Mouse (Mus musculus) erythroblast, embryonic 14.5 days (primary cell): ENCODE measurements around the gene Phldb1. TPM values are rescaled to one million over a fixed set of nuclear protein-coding genes. Genes with fewer than 3 reads are reported as not detected.
"Not testable (repeated sequence)": the region's sequence is repeated elsewhere in the genome, so short reads cannot be mapped to it uniquely, and the experiment has no call there.

Experiments
- H3K27me3 ChIP-seq: 2 replicates; pipeline ENCODE4 v1.6.1; 2012; ENCODE audit warnings: inconsistent platforms; ENCODE audit not compliant: control insufficient read depth
- H3K36me3 ChIP-seq: 2 replicates; pipeline ENCODE4 v1.6.1; 2012; ENCODE audit warnings: mild to moderate bottlenecking, inconsistent platforms; ENCODE audit not compliant: control insufficient read depth
- H3K4me1 ChIP-seq: 2 replicates; pipeline ENCODE4 v1.6.1; 2012; ENCODE audit warnings: inconsistent platforms; ENCODE audit not compliant: control insufficient read depth
- H3K4me3 ChIP-seq: replicated peaks from 2 replicates; pipeline ENCODE3; 2012; ENCODE audit warnings: moderate library complexity, mild to moderate bottlenecking, inconsistent platforms
- H3K9me3 ChIP-seq: 2 replicates; pipeline ENCODE4 v1.6.1; 2012; ENCODE audit warnings: low read length, inconsistent platforms, mixed read lengths; ENCODE audit not compliant: control insufficient read depth
- GATA1 ChIP-seq: IDR thresholded peaks from 2 replicates; pipeline ENCODE4 v1.6.1; 2012; ENCODE audit warnings: low read length, inconsistent platforms, mixed read lengths
- TAL1 ChIP-seq: IDR thresholded peaks from 3 replicates; pipeline ENCODE4 v1.6.1; 2012; ENCODE audit warnings: low read length, inconsistent platforms, mixed read lengths
- polyA plus RNA-seq: library from polyadenylated mRNA; stranded (reverse); fragments of >175 nt; gene quantifications from 2 replicates; pipeline ENCODE4 v1.2.3, GENCODE M21; 2012

Phldb1 gene
- 0.15 and 0.23 TPM in 2 replicates for polyA plus RNA-seq

GRCm38 (mm10) chr9:44734524-44735494 is at the start of gene Phldb1:
TSS of gene Phldb1 (minus strand) at chr9:44735198.
- Histone ChIP-seq H3K9me3 (peaks cover 3% of the 10 kb centered on the region; the same call in 1 of the 2 replicates), H3K36me3 (no peaks in the 10 kb centered on the region), H3K4me3 (peak within 1 kb of the TSS; percentile 55), H3K4me1 (peaks cover 37% of the 10 kb centered on the region), H3K27me3 (peaks cover 58% of the 10 kb centered on the region)
- TF ChIP-seq TAL1 (no peak), GATA1 (no peak)

- no peaks in the 10 kb centered on the region; the same call in 1 of the 2 replicates for H3K9me3 ChIP-seq
- no peak for TF ChIP-seq TAL1
- peak; percentile 69 for TF ChIP-seq GATA1
Measured at GRCm38 (mm10) chr9:44772750-44773651, 38.0 kb upstream of the Phldb1 start.

DNA sequence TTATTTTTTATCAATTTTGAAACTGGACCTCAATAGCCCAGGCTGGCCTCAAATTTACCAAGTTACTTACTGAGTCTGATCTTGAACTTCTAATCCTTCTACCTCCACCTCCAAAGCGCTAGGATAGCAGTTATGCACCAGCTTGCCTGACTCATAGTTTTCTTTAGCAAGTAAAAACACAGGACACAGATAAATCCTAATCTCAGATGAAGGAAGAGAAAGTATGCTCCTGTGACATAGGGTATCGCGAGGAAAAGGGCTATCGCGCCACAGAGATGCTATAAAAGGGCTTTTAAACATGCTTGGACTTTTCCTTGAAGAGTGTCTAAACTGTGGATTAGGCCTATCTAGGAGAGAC is 37.4 kb upstream of the Phldb1 start:
- peaks cover 26% of the 10 kb centered on the region for H3K4me1 ChIP-seq
- H3K4me3 ChIP-seq = peak overlapping the region; percentile 77
- no peak for TF ChIP-seq GATA1
- TF ChIP-seq TAL1 = no peak
- H3K27me3 ChIP-seq = no peaks in the 10 kb centered on the region
- no peaks in the 10 kb centered on the region for H3K36me3 ChIP-seq
- no peaks in the 10 kb centered on the region; the same call in 1 of the 2 replicates for H3K9me3 ChIP-seq

More at GRCm38 (mm10) chr9:44772750-44773651, 38.0 kb upstream of the Phldb1 start:
- peak overlapping the region; percentile 77 for H3K4me3 ChIP-seq
- no peaks in the 10 kb centered on the region for H3K36me3 ChIP-seq
- peaks cover 26% of the 10 kb centered on the region for H3K4me1 ChIP-seq
- no peaks in the 10 kb centered on the region for H3K27me3 ChIP-seq

DNA sequence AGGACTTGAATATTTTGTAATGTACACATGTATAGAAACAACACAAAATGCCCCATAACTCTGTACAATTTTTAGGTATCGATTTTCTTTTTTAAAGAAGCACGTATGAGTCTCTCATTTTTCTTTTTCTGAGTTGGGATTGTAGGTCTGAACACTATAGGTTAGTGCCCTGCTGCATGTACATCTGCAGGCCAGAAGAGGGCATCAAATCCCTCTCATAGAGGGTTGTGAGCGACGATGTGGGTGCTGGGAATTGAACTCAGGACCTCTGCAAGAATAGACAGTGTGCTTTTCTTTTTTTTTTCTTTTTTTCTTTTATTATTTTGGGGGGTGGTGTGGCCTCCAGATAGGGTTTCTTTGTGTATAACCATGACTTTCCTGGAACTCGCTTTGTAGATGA is 36.4 kb upstream of the Phldb1 start:
- Histone ChIP-seq H3K36me3 (no peaks in the 10 kb centered on the region), H3K27me3 (no peaks in the 10 kb centered on the region), H3K9me3 (no peaks in the 10 kb centered on the region; the same call in 1 of the 2 replicates), H3K4me3 (no peak overlapping the region), H3K4me1 (peaks cover 34% of the 10 kb centered on the region)
- TF ChIP-seq GATA1 (no peak), TAL1 (no peak)

DNA sequence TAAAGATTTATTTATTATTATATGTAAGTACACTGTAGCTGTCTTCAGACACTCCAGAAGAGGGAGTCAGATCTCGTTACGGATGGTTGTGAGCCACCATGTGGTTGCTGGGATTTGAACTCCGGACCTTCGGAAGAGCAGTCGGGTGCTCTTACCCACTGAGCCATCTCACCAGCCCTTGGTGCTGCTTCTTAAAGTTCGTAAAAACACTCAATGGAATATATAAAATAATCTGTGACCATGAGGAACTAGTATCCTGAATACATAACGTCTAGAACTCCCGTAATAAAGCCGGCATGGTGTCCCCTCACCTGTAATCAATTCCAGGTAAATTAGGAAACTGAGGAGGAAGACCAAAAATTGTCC is 33.0 kb upstream of the Phldb1 start:
- H3K4me1 ChIP-seq = peaks cover 35% of the 10 kb centered on the region
- H3K4me3 ChIP-seq = peak overlapping the region; percentile 96
- not testable (repeated sequence) for H3K36me3 ChIP-seq, H3K9me3 ChIP-seq, H3K27me3 ChIP-seq

GRCm38 (mm10) chr9:44767101-44768028 is 32.4 kb upstream of the Phldb1 start, which contains the start of the genes Arcn1 and Ift46:
TSS of gene Arcn1 (minus strand) at chr9:44767845.
TSS of gene Ift46 (plus strand) at chr9:44767908.
- Histone ChIP-seq H3K4me3 (peak within 1 kb of the TSS; percentile 96), H3K27me3 (no peaks in the 10 kb centered on the region), H3K4me1 (peaks cover 31% of the 10 kb centered on the region), H3K9me3 (no peaks in the 10 kb centered on the region; the same call in 1 of the 2 replicates), H3K36me3 (peaks cover 7% of the 10 kb centered on the region)
- TF ChIP-seq GATA1 (no peak), TAL1 (no peak)

DNA sequence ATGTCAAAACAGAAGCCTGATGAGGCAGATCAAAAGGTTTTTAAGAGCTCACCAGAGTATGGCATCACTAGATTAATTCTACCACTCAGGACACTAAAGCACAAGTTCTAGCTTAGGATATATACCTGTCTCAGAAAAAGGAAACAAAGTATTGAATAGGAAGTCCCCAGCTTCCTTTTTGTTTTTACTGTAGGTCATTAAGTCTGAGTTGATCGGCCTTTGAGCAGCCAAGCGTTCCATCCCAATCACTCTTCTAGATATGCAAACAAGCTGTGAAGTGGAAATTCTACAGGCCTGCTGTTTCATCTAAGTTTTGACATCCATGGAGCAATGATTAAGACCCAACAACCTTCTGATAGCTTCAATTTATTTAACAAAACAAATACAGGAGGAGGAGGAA is 25.9 kb upstream of the Phldb1 start:
- Histone ChIP-seq H3K4me3 (no peak overlapping the region), H3K4me1 (peaks cover 15% of the 10 kb centered on the region), H3K9me3 (no peaks in the 10 kb centered on the region), H3K36me3 (peaks cover 66% of the 10 kb centered on the region), H3K27me3 (no peaks in the 10 kb centered on the region)
- TF ChIP-seq TAL1 = no peak
- TF ChIP-seq GATA1 = no peak

DNA sequence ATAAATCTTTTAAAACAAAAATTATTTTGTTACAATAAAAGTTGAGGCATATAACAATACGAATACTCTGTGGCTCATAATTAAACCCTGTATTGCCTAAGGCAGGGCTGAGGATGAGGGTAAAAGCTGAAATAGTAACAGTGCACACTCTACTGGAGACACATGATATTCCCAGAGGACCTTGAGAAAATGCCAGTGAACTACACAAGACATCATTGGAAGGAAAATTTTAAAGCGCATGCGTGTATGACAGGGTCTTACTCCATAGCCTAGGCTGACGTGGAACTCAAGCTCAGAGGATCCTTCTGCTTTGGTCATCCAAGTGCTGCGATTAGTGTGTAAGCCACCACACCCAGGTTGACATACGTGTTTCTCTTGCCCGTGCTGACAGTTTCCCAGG is 13.5 kb upstream of the Phldb1 start:
- Histone ChIP-seq H3K27me3 (no peaks in the 10 kb centered on the region), H3K9me3 (no peaks in the 10 kb centered on the region), H3K4me3 (no peak overlapping the region), H3K4me1 (no peaks in the 10 kb centered on the region), H3K36me3 (peaks cover 91% of the 10 kb centered on the region)
- TF ChIP-seq TAL1 = no peak
- no peak for TF ChIP-seq GATA1
